Mouse (Mus musculus) hindbrain, embryonic 12.5 days (tissue): Measurements from ENCODE around the gene Fam219b. TPM values are rescaled to one million over a fixed set of nuclear protein-coding genes. Genes with fewer than 3 reads are reported as not detected.

Source experiments
- ATAC-seq: fragments of 200-750 bp; cut with Nextera tagmentation; 2 replicates; pipeline ENCODE4 v1.8.0; 2017; ENCODE audit warnings: moderate TSS enrichment; ENCODE audit not compliant: low FRiP score
- H3K27ac ChIP-seq: fragments of 300-500 bp; sonication (generic); 2 replicates; pipeline ENCODE4 v1.5.1; 2016; ENCODE audit warnings: mild to moderate bottlenecking
- H3K27me3 ChIP-seq: fragments of 300-500 bp; sonication (generic); 2 replicates; pipeline ENCODE4 v1.6.1; 2016; ENCODE audit warnings: mild to moderate bottlenecking
- H3K36me3 ChIP-seq: fragments of 300-500 bp; sonication (generic); 2 replicates; pipeline ENCODE4 v1.6.1; 2016; ENCODE audit warnings: mild to moderate bottlenecking
- H3K4me1 ChIP-seq: fragments of 300-500 bp; sonication (generic); 2 replicates; pipeline ENCODE4 v1.6.1; 2016
- H3K4me2 ChIP-seq: fragments of 300-500 bp; sonication (generic); replicated peaks from 2 replicates; pipeline ENCODE4 v1.6.1; 2016; ENCODE audit warnings: mild to moderate bottlenecking
- H3K4me3 ChIP-seq: fragments of 300-500 bp; sonication (generic); 2 replicates; pipeline ENCODE4 v1.5.1; 2016; ENCODE audit warnings: mild to moderate bottlenecking
- H3K9ac ChIP-seq: fragments of 300-500 bp; sonication (generic); 2 replicates; pipeline ENCODE4 v1.6.1; 2016; ENCODE audit warnings: mild to moderate bottlenecking, moderate library complexity
- H3K9me3 ChIP-seq: fragments of 300-500 bp; sonication (generic); replicated peaks from 2 replicates; pipeline ENCODE4 v1.6.1; 2016; ENCODE audit warnings: mild to moderate bottlenecking
- WGBS: fragments of 180-500 bp; shearing (Covaris S2); methylation state at CpG from one replicate; pipeline ENCODE4 v1.1.7; 2016; 5-methylcytosine and 5-hydroxymethylcytosine counted together
- polyA plus RNA-seq: library from polyadenylated mRNA; unstranded; fragments of >200 nt; fragmentation: Nextera tagmentation; extraction: Ambion mirVana; gene quantifications from 2 replicates; pipeline ENCODE4 v1.2.1, GENCODE M21; 2016

Gene Fam219b
- polyA plus RNA-seq = 20.0 and 21.0 TPM in 2 replicates

GRCm38 (mm10) chr9:57537044-57537727, at the start of gene Fam219b:
TSS of gene Fam219b (plus strand) at chr9:57537528.
- peaks cover 44% of the 10 kb centered on the region for H3K36me3 ChIP-seq
- H3K27me3 ChIP-seq = no peaks in the 10 kb centered on the region
- peak within 1 kb of the TSS; percentile 92 for H3K27ac ChIP-seq
- peaks cover 18% of the 10 kb centered on the region for H3K4me1 ChIP-seq
- H3K4me3 ChIP-seq = peak within 1 kb of the TSS; percentile 84
- H3K4me2 ChIP-seq = peak within 1 kb of the TSS; percentile 78
- peak; percentile 88 for ATAC-seq
- no peaks in the 10 kb centered on the region for H3K9me3 ChIP-seq
- H3K9ac ChIP-seq = peak within 1 kb of the TSS; percentile 88
- WGBS = 2% methylated on average over 44 of the region's 45 CpGs

- 75% methylated on average over 7 of the region's 7 CpGs for WGBS
- H3K4me2 ChIP-seq = no peak overlapping the region
- H3K27ac ChIP-seq = no peak overlapping the region
- ATAC-seq = no peak
- H3K9ac ChIP-seq = no peak overlapping the region
- H3K9me3 ChIP-seq = no peaks in the 10 kb centered on the region
- H3K36me3 ChIP-seq = no peaks in the 10 kb centered on the region
- no peak overlapping the region for H3K4me3 ChIP-seq
- H3K27me3 ChIP-seq = peaks cover 7% of the 10 kb centered on the region
- H3K4me1 ChIP-seq = no peaks in the 10 kb centered on the region
These were observed 49.5 kb upstream of the Fam219b start for GRCm38 (mm10) chr9:57487807-57488206.

GRCm38 (mm10) chr9:57493532-57493931, 43.8 kb upstream of the Fam219b start:
- H3K4me1 ChIP-seq = peaks cover under 1% of the 10 kb centered on the region; the same call in 1 of the 2 replicates
- no peaks in the 10 kb centered on the region for H3K36me3 ChIP-seq
- H3K4me2 ChIP-seq = no peak overlapping the region
- no peaks in the 10 kb centered on the region for H3K9me3 ChIP-seq
- H3K27ac ChIP-seq = no peak overlapping the region
- H3K4me3 ChIP-seq = no peak overlapping the region
- ATAC-seq = no peak
- 94% methylated on average over 2 of the region's 2 CpGs for WGBS
- no peak overlapping the region for H3K9ac ChIP-seq
- 0 out of 2 replicates have a peak, but pooled peaks cover 3% of the 10 kb centered on the region for H3K27me3 ChIP-seq

- Histone ChIP-seq H3K4me3 (no peak overlapping the region), H3K9ac (no peak overlapping the region), H3K27ac (no peak overlapping the region), H3K4me1 (peaks cover 6% of the 10 kb centered on the region), H3K36me3 (no peaks in the 10 kb centered on the region), H3K4me2 (no peak overlapping the region), H3K27me3 (peaks cover 9% of the 10 kb centered on the region), H3K9me3 (no peaks in the 10 kb centered on the region)
- no peak for ATAC-seq
These were observed 42.4 kb upstream of the Fam219b start for GRCm38 (mm10) chr9:57494970-57495369.

GRCm38 (mm10) chr9:57497236-57497635, 40.1 kb upstream of the Fam219b start:
- Histone ChIP-seq H3K36me3 (no peaks in the 10 kb centered on the region), H3K27me3 (peaks cover 31% of the 10 kb centered on the region), H3K4me3 (no peak overlapping the region), H3K9me3 (no peaks in the 10 kb centered on the region), H3K27ac (no peak overlapping the region), H3K4me2 (no peak overlapping the region), H3K4me1 (peaks cover 25% of the 10 kb centered on the region), H3K9ac (no peak overlapping the region)
- no peak for ATAC-seq
- WGBS = 75% methylated on average over 5 of the region's 5 CpGs

- Histone ChIP-seq H3K4me3 (no peak overlapping the region), H3K27me3 (peaks cover 44% of the 10 kb centered on the region), H3K36me3 (no peaks in the 10 kb centered on the region), H3K9ac (no peak overlapping the region), H3K27ac (0 out of 2 replicates have a peak overlapping the region, but pooled peaks have one; percentile 23), H3K4me2 (no peak overlapping the region), H3K4me1 (peaks cover 38% of the 10 kb centered on the region), H3K9me3 (no peaks in the 10 kb centered on the region)
- WGBS = 50% methylated on average over 7 of the region's 7 CpGs
- ATAC-seq = no peak
These were observed 38.8 kb upstream of the Fam219b start for GRCm38 (mm10) chr9:57498536-57498935.

- Histone ChIP-seq H3K27ac (peak overlapping the region; percentile 77), H3K9ac (no peak overlapping the region), H3K27me3 (peaks cover 71% of the 10 kb centered on the region), H3K4me1 (peaks cover 63% of the 10 kb centered on the region), H3K9me3 (no peaks in the 10 kb centered on the region), H3K4me3 (peak overlapping the region; percentile 20), H3K36me3 (no peaks in the 10 kb centered on the region), H3K4me2 (peak overlapping the region; percentile 82)
- no peak for ATAC-seq
- 6% methylated on average over 13 of the region's 13 CpGs for WGBS
These were observed 35.9 kb upstream of the Fam219b start for GRCm38 (mm10) chr9:57501452-57501851.

GRCm38 (mm10) chr9:57501861-57502260, 35.5 kb upstream of the Fam219b start:
- WGBS = under 1% methylated on average over 20 of the region's 20 CpGs
- H3K9ac ChIP-seq = no peak overlapping the region
- peaks cover 63% of the 10 kb centered on the region for H3K4me1 ChIP-seq
- H3K27me3 ChIP-seq = peaks cover 75% of the 10 kb centered on the region
- H3K4me2 ChIP-seq = peak overlapping the region; percentile 82
- H3K27ac ChIP-seq = peak overlapping the region; percentile 77
- no peaks in the 10 kb centered on the region for H3K9me3 ChIP-seq
- peak overlapping the region; percentile 20 for H3K4me3 ChIP-seq
- peak; percentile 43; the same call in 1 of the 2 replicates for ATAC-seq
- no peaks in the 10 kb centered on the region for H3K36me3 ChIP-seq

- ATAC-seq = no peak
- Histone ChIP-seq H3K9ac (no peak overlapping the region), H3K4me2 (peak overlapping the region; percentile 82), H3K4me3 (peak overlapping the region; percentile 35), H3K36me3 (no peaks in the 10 kb centered on the region), H3K9me3 (no peaks in the 10 kb centered on the region), H3K27ac (0 out of 2 replicates have a peak overlapping the region, but pooled peaks have one; percentile 77), H3K27me3 (peaks cover 76% of the 10 kb centered on the region), H3K4me1 (peaks cover 63% of the 10 kb centered on the region)
- WGBS = 2% methylated on average over 23 of the region's 23 CpGs
These were observed 34.3 kb upstream of the Fam219b start for GRCm38 (mm10) chr9:57502911-57503621.

- WGBS = under 1% methylated on average over 46 of the region's 46 CpGs
- Histone ChIP-seq H3K4me3 (peak within 1 kb of the TSS; percentile 35), H3K4me1 (peaks cover 60% of the 10 kb centered on the region), H3K36me3 (no peaks in the 10 kb centered on the region), H3K9ac (peak within 1 kb of the TSS; percentile 44), H3K27ac (0 out of 2 replicates have a peak within 1 kb of the TSS, but pooled peaks have one; percentile 17), H3K4me2 (peak within 1 kb of the TSS; percentile 82), H3K27me3 (peaks cover 76% of the 10 kb centered on the region), H3K9me3 (no peaks in the 10 kb centered on the region)
- ATAC-seq = peak; percentile 33
These were observed 33.5 kb upstream of the Fam219b start, which contains the start of gene Rpp25 for GRCm38 (mm10) chr9:57503622-57504380. TSS of gene Rpp25 (plus strand) at chr9:57504026.

- H3K4me1 ChIP-seq = peaks cover 60% of the 10 kb centered on the region
- ATAC-seq = peak; percentile 50; the same call in 1 of the 2 replicates
- peak overlapping the region; percentile 82 for H3K4me2 ChIP-seq
- 0% methylated on average over 34 of the region's 34 CpGs for WGBS
- H3K9ac ChIP-seq = peak overlapping the region; percentile 44
- no peaks in the 10 kb centered on the region for H3K9me3 ChIP-seq
- H3K4me3 ChIP-seq = peak overlapping the region; percentile 35
- H3K36me3 ChIP-seq = no peaks in the 10 kb centered on the region
- no peak overlapping the region for H3K27ac ChIP-seq
- peaks cover 76% of the 10 kb centered on the region for H3K27me3 ChIP-seq
These were observed 33.0 kb upstream of the Fam219b start for GRCm38 (mm10) chr9:57504381-57504700.

GRCm38 (mm10) chr9:57504891-57505290, 32.4 kb upstream of the Fam219b start:
- H3K4me3 ChIP-seq = peak overlapping the region; percentile 35
- no peak for ATAC-seq
- 56% methylated on average over 10 of the region's 10 CpGs for WGBS
- H3K27me3 ChIP-seq = peaks cover 71% of the 10 kb centered on the region
- peaks cover 57% of the 10 kb centered on the region for H3K4me1 ChIP-seq
- H3K4me2 ChIP-seq = peak overlapping the region; percentile 82
- H3K9me3 ChIP-seq = no peaks in the 10 kb centered on the region
- peak overlapping the region; percentile 41; the same call in 1 of the 2 replicates for H3K27ac ChIP-seq
- no peak overlapping the region for H3K9ac ChIP-seq
- H3K36me3 ChIP-seq = no peaks in the 10 kb centered on the region
